Mouse (Mus musculus) ES-E14 (cell line): Measurements from ENCODE around the gene Shq1. TPM values are rescaled to one million over a fixed set of nuclear protein-coding genes. Genes with fewer than 3 reads are reported as not detected.

Source experiments
- DNase-seq: peaks from one replicate; pipeline ENCODE4 v3.0.0-alpha.2; 2013; ENCODE audit warnings: low read depth, low spot score
- H3K27ac ChIP-seq: 2 replicates; pipeline ENCODE4 v1.5.1; 2012; ENCODE audit warnings: low read depth, mild to moderate bottlenecking, low read length, moderate library complexity, mixed read lengths; ENCODE audit not compliant: poor library complexity, insufficient read depth, severe bottlenecking
- H3K36me3 ChIP-seq: 2 replicates; pipeline ENCODE4 v1.6.1; 2012; ENCODE audit warnings: mild to moderate bottlenecking, low read length, moderate library complexity, mixed read lengths; ENCODE audit not compliant: control insufficient read depth, poor library complexity, insufficient read depth, severe bottlenecking
- H3K4me1 ChIP-seq, 2 experiments: fragments of 150-350 bp in 1 of 2; sonication (generic) in 1 of 2; 2 replicates each; pipeline ENCODE4 v1.6.1; 2012; ENCODE audit warnings: low read length in 2 of 2, mild to moderate bottlenecking in 1 of 2, mixed read lengths in 1 of 2; ENCODE audit not compliant: control insufficient read depth in 2 of 2, insufficient read depth in 2 of 2, poor library complexity in 1 of 2
- H3K4me3 ChIP-seq, 2 experiments: fragments of 150-350 bp in 1 of 2; sonication (generic) in 1 of 2; 2 replicates each; pipeline ENCODE4 v1.5.1; 2012; ENCODE audit warnings: low read length in 2 of 2, low read depth in 1 of 2, mild to moderate bottlenecking in 1 of 2, mixed read lengths in 1 of 2; ENCODE audit not compliant: insufficient read depth in 1 of 2, poor library complexity in 1 of 2, severe bottlenecking in 1 of 2
- H3K9ac ChIP-seq: 2 replicates; pipeline ENCODE4 v1.6.1; 2012; ENCODE audit warnings: low read depth, mild to moderate bottlenecking, low read length, mixed read lengths; ENCODE audit not compliant: poor library complexity, insufficient read depth, severe bottlenecking
- H3K9me3 ChIP-seq: fragments of 150-350 bp; sonication (generic); 2 replicates; pipeline ENCODE4 v1.6.1; 2012; ENCODE audit warnings: low read depth, mild to moderate bottlenecking, low read length; ENCODE audit not compliant: control insufficient read depth, insufficient read depth
- CHD2 ChIP-seq: IDR thresholded peaks from 2 replicates; pipeline ENCODE4 v1.6.1; 2014; ENCODE audit warnings: mild to moderate bottlenecking, low read depth, low read length, inconsistent platforms
- HCFC1 ChIP-seq: IDR thresholded peaks from 2 replicates; pipeline ENCODE4 v1.6.1; 2012; ENCODE audit warnings: low read length, inconsistent platforms, borderline replicate concordance; ENCODE audit not compliant: insufficient read depth
- MAFK ChIP-seq: IDR thresholded peaks from 2 replicates; pipeline ENCODE4 v1.6.1; 2014; ENCODE audit warnings: mild to moderate bottlenecking, low read depth, low read length, inconsistent platforms; ENCODE audit not compliant: insufficient read depth
- ZC3H11A ChIP-seq: IDR thresholded peaks from 2 replicates; pipeline ENCODE4 v1.6.1; 2012; ENCODE audit warnings: low read depth, mild to moderate bottlenecking, inconsistent platforms, low read length, borderline replicate concordance
- ZNF384 ChIP-seq: IDR thresholded peaks from 2 replicates; pipeline ENCODE4 v1.6.1; 2012; ENCODE audit warnings: low read depth, low read length, inconsistent platforms
- in situ Hi-C, 2 experiments: fragments of 600-800 bp; cut with MboI; formaldehyde crosslinking; loops; one replicate each; pipeline ENCODE4 v1.15.1; 2025; ENCODE audit warnings: low sequenced_read_pairs in 2 of 2, inconsistent platforms in 1 of 2; ENCODE audit not compliant: unreplicated experiment in 2 of 2
- total RNA-seq: library from RNA; depleted of rRNA; stranded (reverse); fragments of 300-350 nt; gene quantifications from 2 replicates; pipeline ENCODE4 v1.2.3, GENCODE M21; 2012

Shq1 gene
- total RNA-seq, 1 experiment: 25.1 TPM

GRCm38 (mm10) chr6:100566774-100567173, 104.2 kb downstream of the Shq1 start:
- H3K36me3 ChIP-seq: no peaks in the 10 kb centered on the region
- no peak overlapping the region for H3K9ac ChIP-seq
- H3K27ac ChIP-seq: no peak overlapping the region
- DNase-seq: no peak
- H3K4me3 ChIP-seq: no peak overlapping the region
- in situ Hi-C loops: no loop called here
- no peaks in the 10 kb centered on the region for H3K9me3 ChIP-seq
- TF ChIP-seq ZNF384 (no peak), ZC3H11A (no peak), CHD2 (no peak), MAFK (no peak), HCFC1 (no peak)
- peaks cover 0 to 8% of the 10 kb centered on the region in 2 experiments; a peak in 1 of 4 replicates for H3K4me1 ChIP-seq

- H3K4me1 ChIP-seq: peaks cover 0 to 4% of the 10 kb centered on the region in 2 experiments; a peak in 1 of 4 replicates
- H3K4me3 ChIP-seq: no peak overlapping the region
- H3K9me3 ChIP-seq: no peaks in the 10 kb centered on the region
- H3K36me3 ChIP-seq: no peaks in the 10 kb centered on the region
- in situ Hi-C loops: no loop called here
- no peak for DNase-seq
- no peak overlapping the region for H3K9ac ChIP-seq
- TF ChIP-seq ZC3H11A (no peak), ZNF384 (no peak), MAFK (no peak), CHD2 (no peak)
- H3K27ac ChIP-seq: no peak overlapping the region
Measured at GRCm38 (mm10) chr6:100564516-100564915, 106.4 kb downstream of the Shq1 start.

GRCm38 (mm10) chr6:100563552-100564341, 107.2 kb downstream of the Shq1 start:
- Histone ChIP-seq H3K27ac (no peak overlapping the region), H3K36me3 (no peaks in the 10 kb centered on the region), H3K4me3 (peak overlapping the region; percentile 47 to 75), H3K9ac (peak overlapping the region; percentile 13), H3K4me1 (peaks cover 0 to 4% of the 10 kb centered on the region in 2 experiments; a peak in 1 of 4 replicates), H3K9me3 (no peaks in the 10 kb centered on the region)
- DNase-seq: peak; percentile 37
- TF ChIP-seq MAFK: no peak
- no peak; the same call in 1 of the 2 replicates for TF ChIP-seq ZC3H11A
- no peak for TF ChIP-seq ZNF384
- no peak for TF ChIP-seq CHD2
- no peak for TF ChIP-seq HCFC1
- in situ Hi-C loops: no loop called here

GRCm38 (mm10) chr6:100562719-100563551, 108.0 kb downstream of the Shq1 start:
- Histone ChIP-seq H3K4me1 (peaks cover 0 to 4% of the 10 kb centered on the region in 2 experiments; a peak in 1 of 4 replicates), H3K9me3 (no peaks in the 10 kb centered on the region), H3K4me3 (peak overlapping the region; percentile 47 to 75), H3K9ac (peak overlapping the region; percentile 13), H3K36me3 (no peaks in the 10 kb centered on the region), H3K27ac (no peak overlapping the region)
- in situ Hi-C loops: no loop called here
- TF ChIP-seq MAFK (no peak), HCFC1 (no peak), CHD2 (no peak), ZC3H11A (no peak), ZNF384 (no peak)
- DNase-seq: no peak
